Mouse (Mus musculus): ENCODE measurements around the gene Trim33.

GRCm38 (mm10) chr3:103364182-103364945 lies 85.3 kb downstream of the Trim33 start:
- TF ChIP-seq RAD21 (IDR thresholded peaks at IDR 0.05; ENCODE audit: low read depth, low read length), result no peak
- TF ChIP-seq GABPA (IDR thresholded peaks at IDR 0.05; ENCODE audit: low read depth, low read length), result no peak
- no peak for TF ChIP-seq MAFK (IDR thresholded peaks at IDR 0.05; ENCODE audit: borderline replicate concordance, low read depth, low read length)
- no peak for TF ChIP-seq ZC3H11A (IDR thresholded peaks at IDR 0.05; ENCODE audit: low read depth, low read length)
- no peak for TF ChIP-seq CTCF (IDR thresholded peaks at IDR 0.05 in 2 of 3, conservative IDR thresholded peaks at IDR 0.05 in 1 of 3; ENCODE audit: control insufficient read depth in 1 of 3, insufficient read depth in 1 of 3, low read depth in 2 of 3, low read length in 3 of 3, poor library complexity in 1 of 3, severe bottlenecking in 1 of 3)
- no peak for TF ChIP-seq MAX (IDR thresholded peaks at IDR 0.05; ENCODE audit: low read length)

Data from MEL (cell line).